Mouse (Mus musculus): ENCODE data around the gene Sash3. TPM values are rescaled to one million over a fixed set of nuclear protein-coding genes. Genes with fewer than 3 reads are reported as not detected.

Gene Sash3
- polyA plus RNA-seq, 1 experiment from 2014 or later: 3.7 TPM

DNA sequence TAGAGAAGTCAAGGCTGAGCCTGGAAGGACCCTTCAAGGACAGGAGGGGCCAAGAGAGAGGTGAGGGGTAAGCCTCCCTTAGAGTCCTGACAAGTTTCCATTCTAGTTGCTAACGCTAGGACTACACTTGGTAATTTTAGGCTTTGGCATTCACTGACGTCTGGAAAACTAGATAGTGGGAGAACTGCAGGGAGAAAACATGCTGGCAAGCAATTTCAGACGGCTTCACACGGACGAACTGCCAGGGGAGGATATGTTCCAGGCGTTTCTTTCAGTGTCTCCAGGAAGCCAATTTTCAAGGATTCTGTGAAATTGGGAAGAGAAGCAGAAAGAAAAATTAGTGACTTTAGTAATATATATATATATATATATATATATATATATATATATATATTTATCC is 35.6 kb downstream of the Sash3 start:
- no peak for ATAC-seq (ENCODE audit: insufficient number of reproducible peaks, low FRiP score, low TSS enrichment, low read depth)
- no peak overlapping the region for H3K27ac ChIP-seq (replicated peaks)
- no peaks in the 10 kb centered on the region for H3K9me3 ChIP-seq (replicated peaks)
- H3K4me3 ChIP-seq (replicated peaks): no peak overlapping the region
- H3K4me1 ChIP-seq: no peaks in the 10 kb centered on the region
- no peaks in the 10 kb centered on the region for H3K36me3 ChIP-seq
- WGBS: 67% methylated on average over 6 of the region's 6 CpGs
- H3K9ac ChIP-seq: no peak overlapping the region
- H3K27me3 ChIP-seq: no peaks in the 10 kb centered on the region
- H3K4me2 ChIP-seq (replicated peaks): no peak overlapping the region

DNA sequence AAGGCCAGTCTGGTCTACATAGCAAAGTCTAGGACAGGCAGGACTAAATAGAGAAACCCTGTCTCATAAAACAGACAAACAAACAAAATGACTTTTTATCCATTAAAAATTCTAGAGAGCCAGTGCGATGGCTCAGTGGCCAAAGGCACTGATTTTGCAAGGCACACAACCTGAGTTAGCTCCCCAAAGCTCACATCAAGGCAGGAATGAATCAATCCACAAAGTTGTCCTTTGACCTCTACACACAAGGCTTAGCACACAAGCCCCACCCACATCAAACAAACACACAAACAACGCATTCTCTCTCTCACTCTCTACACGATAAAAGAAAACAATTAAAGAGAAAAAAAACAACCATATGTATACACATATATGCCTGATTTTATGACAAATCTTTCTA is 38.5 kb downstream of the Sash3 start:
- Histone ChIP-seq H3K4me3 (replicated peaks) (no peak overlapping the region), H3K9ac (no peak overlapping the region), H3K4me2 (replicated peaks) (no peak overlapping the region), H3K27me3 (no peaks in the 10 kb centered on the region), H3K4me1 (no peaks in the 10 kb centered on the region), H3K36me3 (no peaks in the 10 kb centered on the region), H3K9me3 (replicated peaks) (no peaks in the 10 kb centered on the region), H3K27ac (replicated peaks) (no peak overlapping the region)
- 86% methylated on average over 3 of the region's 3 CpGs for WGBS
- ATAC-seq (ENCODE audit: insufficient number of reproducible peaks, low FRiP score, low TSS enrichment, low read depth): no peak

DNA sequence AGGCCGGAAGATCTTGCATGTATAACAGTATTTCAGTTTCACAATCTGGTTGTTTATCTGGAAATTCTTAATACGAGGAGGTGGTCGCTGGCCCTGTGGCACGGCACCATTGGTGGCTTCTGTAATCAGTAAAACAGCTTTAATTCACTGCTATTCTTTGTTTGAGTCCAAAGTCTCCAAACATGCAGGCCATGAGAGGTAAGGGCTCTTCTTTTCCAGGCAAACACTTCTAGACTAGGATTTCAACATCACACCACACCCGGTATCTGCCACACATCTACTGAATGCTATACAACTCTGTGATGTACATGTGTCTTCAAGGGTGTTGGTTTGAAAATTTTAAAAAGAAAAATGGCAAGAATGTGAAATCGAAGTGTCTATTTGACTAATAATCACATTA is 45.0 kb downstream of the Sash3 start:
- no peak for ATAC-seq (ENCODE audit: insufficient number of reproducible peaks, low FRiP score, low TSS enrichment, low read depth)
- Histone ChIP-seq H3K9me3 (replicated peaks) (no peaks in the 10 kb centered on the region), H3K4me2 (replicated peaks) (no peak overlapping the region), H3K27ac (replicated peaks) (no peak overlapping the region), H3K9ac (no peak overlapping the region), H3K4me1 (no peaks in the 10 kb centered on the region), H3K27me3 (no peaks in the 10 kb centered on the region), H3K36me3 (0 out of 2 replicates have a peak, but pooled peaks cover 5% of the 10 kb centered on the region), H3K4me3 (replicated peaks) (no peak overlapping the region)
- WGBS: 88% methylated on average over 6 of the region's 6 CpGs

DNA sequence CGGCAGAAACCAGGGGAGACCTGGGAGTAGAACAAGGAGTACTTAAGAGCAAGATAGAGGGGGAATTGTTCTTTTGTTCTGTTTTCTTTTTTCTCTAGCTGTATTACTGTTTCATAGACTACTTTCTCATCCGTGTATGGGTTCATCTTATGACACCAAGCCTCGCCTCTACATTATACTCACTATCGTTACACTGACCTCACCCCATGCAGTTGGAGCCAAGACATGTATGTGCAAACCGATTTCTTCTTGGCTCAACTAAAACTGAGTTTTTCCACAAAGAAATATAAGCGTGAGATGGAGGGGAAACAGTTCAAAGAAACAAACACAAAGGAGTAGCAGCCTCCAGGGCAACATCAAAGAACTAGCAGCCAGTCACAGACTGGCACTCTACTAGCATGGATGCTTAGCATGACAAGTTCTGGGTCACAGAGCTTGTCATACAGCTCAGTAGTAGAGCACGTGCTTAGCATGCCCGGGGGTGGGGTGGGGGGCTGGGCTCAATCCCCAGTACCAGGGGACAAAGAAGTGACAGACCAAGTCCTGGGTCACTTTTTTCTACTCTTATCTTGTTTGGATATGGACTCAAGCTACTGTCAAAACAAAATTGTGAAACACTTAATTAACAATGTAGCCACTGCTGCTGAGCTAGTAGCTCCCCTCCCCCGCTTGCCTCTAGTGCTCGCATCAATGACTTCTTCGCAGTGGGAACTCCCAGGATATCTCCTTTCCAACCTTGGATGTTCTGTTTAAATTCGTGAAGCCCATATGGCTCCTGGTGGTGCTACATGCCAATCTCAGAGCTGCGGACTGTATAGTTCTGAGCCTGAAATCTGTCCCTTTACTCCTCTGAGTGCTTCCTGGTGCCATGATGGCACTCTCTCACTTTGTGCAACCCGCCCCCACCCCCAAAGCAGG is 47.3 kb downstream of the Sash3 start:
- H3K9ac ChIP-seq: no peak overlapping the region
- no peak overlapping the region for H3K4me3 ChIP-seq (replicated peaks)
- H3K36me3 ChIP-seq: 0 out of 2 replicates have a peak, but pooled peaks cover 5% of the 10 kb centered on the region
- 72% methylated on average over 14 of the region's 14 CpGs for WGBS
- H3K4me2 ChIP-seq (replicated peaks): no peak overlapping the region
- no peaks in the 10 kb centered on the region for H3K9me3 ChIP-seq (replicated peaks)
- no peak overlapping the region for H3K27ac ChIP-seq (replicated peaks)
- ATAC-seq (ENCODE audit: insufficient number of reproducible peaks, low FRiP score, low TSS enrichment, low read depth): no peak
- H3K4me1 ChIP-seq: no peaks in the 10 kb centered on the region
- H3K27me3 ChIP-seq: no peaks in the 10 kb centered on the region

DNA sequence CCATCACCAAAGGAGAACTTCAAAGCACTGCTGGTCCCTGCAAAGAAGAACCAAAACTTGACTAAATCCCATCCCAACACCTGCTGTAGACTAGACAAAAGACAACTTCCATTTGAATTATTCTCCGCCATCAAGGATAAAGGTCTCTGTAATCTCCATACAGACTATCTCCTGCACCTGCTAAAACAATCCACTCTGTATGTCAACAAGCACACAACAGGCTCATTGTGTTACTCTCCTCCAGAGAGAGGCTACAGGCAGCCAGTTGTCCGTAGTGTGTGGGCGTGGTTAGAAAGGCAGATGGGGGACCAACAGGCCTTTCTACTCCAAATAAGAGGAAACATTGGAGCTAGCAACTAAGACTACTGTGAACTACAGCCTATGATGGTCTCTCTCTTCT is 51.6 kb downstream of the Sash3 start:
- no peaks in the 10 kb centered on the region for H3K4me1 ChIP-seq
- 77% methylated on average over 3 of the region's 3 CpGs for WGBS
- ATAC-seq (ENCODE audit: insufficient number of reproducible peaks, low FRiP score, low TSS enrichment, low read depth): no peak
- no peak overlapping the region for H3K4me2 ChIP-seq (replicated peaks)
- no peaks in the 10 kb centered on the region for H3K36me3 ChIP-seq
- H3K27ac ChIP-seq (replicated peaks): no peak overlapping the region
- no peaks in the 10 kb centered on the region for H3K27me3 ChIP-seq
- H3K9me3 ChIP-seq (replicated peaks): no peaks in the 10 kb centered on the region
- H3K9ac ChIP-seq: no peak overlapping the region
- H3K4me3 ChIP-seq (replicated peaks): no peak overlapping the region

DNA sequence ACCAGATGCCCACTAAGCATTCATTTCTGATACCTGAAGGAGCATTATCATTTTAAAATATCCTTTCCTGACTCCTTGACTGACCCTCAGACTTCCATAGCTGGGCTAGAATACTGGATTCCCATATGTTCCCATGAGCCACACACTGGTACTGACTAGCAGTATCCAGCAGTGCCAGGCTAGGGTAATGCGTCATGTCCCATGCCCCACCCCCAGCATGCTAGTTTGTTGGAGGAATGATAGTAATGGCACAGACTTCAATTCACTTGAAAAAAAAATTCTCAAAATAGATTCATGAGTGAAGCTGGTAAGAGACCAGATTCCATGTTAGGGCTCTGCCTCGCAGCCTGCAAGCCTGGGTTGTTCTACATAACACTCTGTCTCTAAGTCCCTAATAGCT is 52.8 kb downstream of the Sash3 start:
- Histone ChIP-seq H3K27me3 (no peaks in the 10 kb centered on the region), H3K4me1 (no peaks in the 10 kb centered on the region), H3K9me3 (replicated peaks) (no peaks in the 10 kb centered on the region), H3K36me3 (no peaks in the 10 kb centered on the region), H3K4me2 (replicated peaks) (no peak overlapping the region), H3K9ac (no peak overlapping the region), H3K4me3 (replicated peaks) (no peak overlapping the region), H3K27ac (replicated peaks) (no peak overlapping the region)
- ATAC-seq (ENCODE audit: insufficient number of reproducible peaks, low FRiP score, low TSS enrichment, low read depth): no peak
- 94% methylated on average over 2 of the region's 2 CpGs for WGBS

DNA sequence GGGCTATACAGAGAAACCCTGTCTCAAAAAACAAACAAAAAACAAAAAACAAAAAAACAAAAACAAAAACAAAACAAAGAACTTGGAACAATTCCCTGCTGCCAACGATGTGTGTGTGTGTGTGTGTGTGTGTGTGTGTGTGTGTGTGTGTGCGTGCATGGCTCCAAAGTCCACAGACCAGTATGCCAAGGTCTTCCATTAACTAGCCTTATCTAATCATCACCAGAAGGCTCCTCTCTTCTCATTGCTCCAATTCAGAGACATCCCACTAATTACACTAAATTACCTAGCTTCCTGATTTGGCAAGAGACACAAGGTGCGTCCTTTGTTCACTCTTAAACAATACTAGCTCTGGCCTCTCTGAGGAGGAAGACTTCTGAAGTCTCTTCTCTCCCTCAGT is 54.5 kb downstream of the Sash3 start:
- no peak overlapping the region for H3K4me2 ChIP-seq (replicated peaks)
- H3K4me1 ChIP-seq: no peaks in the 10 kb centered on the region
- no peaks in the 10 kb centered on the region for H3K36me3 ChIP-seq
- ATAC-seq (ENCODE audit: insufficient number of reproducible peaks, low FRiP score, low TSS enrichment, low read depth): no peak
- WGBS: 74% methylated on average over 3 of the region's 3 CpGs
- H3K27me3 ChIP-seq: no peaks in the 10 kb centered on the region
- H3K4me3 ChIP-seq (replicated peaks): no peak overlapping the region
- no peak overlapping the region for H3K9ac ChIP-seq
- H3K9me3 ChIP-seq (replicated peaks): no peaks in the 10 kb centered on the region
- no peak overlapping the region for H3K27ac ChIP-seq (replicated peaks)

DNA sequence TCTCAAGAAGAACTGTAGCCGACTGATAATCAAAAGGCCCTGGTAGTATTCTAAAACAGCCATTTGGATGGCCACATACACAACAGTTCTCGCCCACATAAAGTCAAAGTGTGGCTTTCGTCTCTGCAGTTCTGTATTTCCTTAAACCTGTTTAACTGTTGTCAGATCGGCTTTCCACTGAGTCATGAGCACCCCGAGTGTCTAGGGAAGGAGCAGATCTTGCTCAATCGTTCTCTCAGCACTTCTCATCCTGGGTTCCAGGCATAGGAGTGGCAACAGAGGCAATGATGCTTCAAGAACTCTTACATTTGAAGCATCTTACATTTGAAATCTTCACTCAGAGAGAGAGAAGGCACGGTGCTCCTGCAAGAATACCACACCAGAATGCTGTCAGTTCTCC is 55.7 kb downstream of the Sash3 start:
- no peaks in the 10 kb centered on the region for H3K9me3 ChIP-seq (replicated peaks)
- 77% methylated on average over 7 of the region's 7 CpGs for WGBS
- no peak overlapping the region for H3K4me3 ChIP-seq (replicated peaks)
- H3K27me3 ChIP-seq: no peaks in the 10 kb centered on the region
- no peak overlapping the region for H3K9ac ChIP-seq
- H3K4me1 ChIP-seq: no peaks in the 10 kb centered on the region
- no peak overlapping the region for H3K27ac ChIP-seq (replicated peaks)
- ATAC-seq (ENCODE audit: insufficient number of reproducible peaks, low FRiP score, low TSS enrichment, low read depth): no peak
- no peaks in the 10 kb centered on the region for H3K36me3 ChIP-seq
- no peak overlapping the region for H3K4me2 ChIP-seq (replicated peaks)

DNA sequence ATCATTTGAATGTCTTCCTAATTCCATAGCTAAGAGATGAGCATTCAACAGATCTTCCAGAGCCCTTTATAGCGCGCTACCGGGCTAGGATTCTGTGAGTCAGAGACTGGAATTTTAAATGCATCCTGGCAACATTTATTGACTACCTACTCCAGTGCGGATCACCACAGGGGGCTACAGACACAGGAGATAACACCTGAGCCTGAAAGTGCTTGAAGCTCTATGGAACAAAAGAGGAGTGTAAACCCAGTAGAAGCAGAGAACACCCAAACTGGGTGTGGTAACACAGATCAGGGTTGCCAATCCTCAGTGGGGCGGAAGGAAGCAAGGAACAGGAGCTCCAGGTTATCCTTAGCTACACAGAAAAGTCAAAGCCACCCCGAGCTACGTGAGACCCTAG is 56.2 kb downstream of the Sash3 start:
- Histone ChIP-seq H3K27me3 (no peaks in the 10 kb centered on the region), H3K9me3 (replicated peaks) (no peaks in the 10 kb centered on the region), H3K9ac (no peak overlapping the region), H3K4me1 (0 out of 2 replicates have a peak, but pooled peaks cover 1% of the 10 kb centered on the region), H3K27ac (replicated peaks) (no peak overlapping the region), H3K36me3 (no peaks in the 10 kb centered on the region), H3K4me2 (replicated peaks) (no peak overlapping the region), H3K4me3 (replicated peaks) (no peak overlapping the region)
- WGBS: 89% methylated on average over 7 of the region's 7 CpGs
- no peak for ATAC-seq (ENCODE audit: insufficient number of reproducible peaks, low FRiP score, low TSS enrichment, low read depth)

DNA sequence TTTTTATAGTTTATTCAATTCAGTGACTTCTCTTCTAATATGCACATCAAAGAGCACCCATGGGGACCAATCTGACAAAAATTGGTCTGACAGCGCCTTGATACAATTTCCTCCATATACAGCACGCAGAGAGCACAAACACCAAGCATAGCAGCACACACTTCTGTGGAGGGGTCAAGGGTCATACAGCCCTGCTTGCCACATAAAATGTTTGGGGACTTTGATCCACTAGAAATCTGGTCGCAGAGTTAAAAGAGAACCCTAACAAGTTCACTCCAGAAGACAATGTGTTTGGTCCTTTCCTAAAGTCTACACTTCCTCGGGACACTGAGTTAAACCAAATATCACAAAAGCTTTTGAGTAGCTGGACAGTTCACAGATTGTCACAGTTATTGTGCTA is 56.8 kb downstream of the Sash3 start:
- no peak overlapping the region for H3K4me2 ChIP-seq (replicated peaks)
- no peak overlapping the region for H3K9ac ChIP-seq
- no peaks in the 10 kb centered on the region for H3K27me3 ChIP-seq
- H3K9me3 ChIP-seq (replicated peaks): no peaks in the 10 kb centered on the region
- WGBS: 76% methylated on average over 4 of the region's 4 CpGs
- H3K4me1 ChIP-seq: 0 out of 2 replicates have a peak, but pooled peaks cover 4% of the 10 kb centered on the region
- no peak for ATAC-seq (ENCODE audit: insufficient number of reproducible peaks, low FRiP score, low TSS enrichment, low read depth)
- no peak overlapping the region for H3K27ac ChIP-seq (replicated peaks)
- no peak overlapping the region for H3K4me3 ChIP-seq (replicated peaks)
- no peaks in the 10 kb centered on the region for H3K36me3 ChIP-seq

DNA sequence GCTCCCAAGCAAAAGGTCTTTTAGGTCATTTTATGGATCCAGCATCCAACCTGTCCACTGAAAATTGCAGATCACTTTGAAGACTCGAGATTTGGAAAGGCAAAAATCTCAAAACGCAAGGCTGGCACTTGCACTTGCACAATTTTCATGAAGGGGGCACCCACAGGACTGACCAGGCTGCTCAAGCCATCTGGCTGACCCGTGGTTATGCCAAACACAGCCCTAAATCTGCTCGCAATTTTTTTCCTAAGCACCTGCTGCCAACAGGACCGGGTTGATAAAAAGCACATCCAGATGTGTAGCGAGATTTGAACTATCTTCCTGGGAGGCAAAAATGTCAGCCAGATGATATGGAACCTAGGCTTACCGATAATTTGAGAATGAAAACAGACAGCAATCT is 57.5 kb downstream of the Sash3 start:
- no peak for ATAC-seq (ENCODE audit: insufficient number of reproducible peaks, low FRiP score, low TSS enrichment, low read depth)
- 76% methylated on average over 7 of the region's 7 CpGs for WGBS
- Histone ChIP-seq H3K4me3 (replicated peaks) (no peak overlapping the region), H3K27me3 (no peaks in the 10 kb centered on the region), H3K4me2 (replicated peaks) (no peak overlapping the region), H3K9me3 (replicated peaks) (no peaks in the 10 kb centered on the region), H3K36me3 (no peaks in the 10 kb centered on the region), H3K4me1 (0 out of 2 replicates have a peak, but pooled peaks cover 4% of the 10 kb centered on the region), H3K27ac (replicated peaks) (no peak overlapping the region), H3K9ac (no peak overlapping the region)

DNA sequence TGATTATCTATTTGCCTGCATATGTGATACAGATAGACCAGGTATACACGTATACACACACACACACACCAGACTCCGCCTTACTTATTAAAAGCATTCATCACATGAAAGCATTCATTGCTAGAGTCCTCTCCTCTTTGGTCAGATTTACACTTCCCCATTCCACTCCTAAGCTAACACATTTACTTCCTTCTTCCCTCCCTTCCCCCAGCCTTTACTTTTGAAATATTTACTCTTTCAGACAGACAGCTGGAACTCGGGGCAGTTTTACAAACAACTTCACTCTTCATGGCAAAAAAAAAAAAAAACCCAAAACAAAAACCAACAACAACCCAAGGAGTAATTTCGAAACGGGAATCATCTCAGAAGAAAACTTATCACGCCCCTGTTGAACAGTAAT is 58.2 kb downstream of the Sash3 start:
- H3K4me2 ChIP-seq (replicated peaks): no peak overlapping the region
- no peaks in the 10 kb centered on the region for H3K9me3 ChIP-seq (replicated peaks)
- no peak for ATAC-seq (ENCODE audit: insufficient number of reproducible peaks, low FRiP score, low TSS enrichment, low read depth)
- no peaks in the 10 kb centered on the region for H3K36me3 ChIP-seq
- H3K27me3 ChIP-seq: no peaks in the 10 kb centered on the region
- no peak overlapping the region for H3K27ac ChIP-seq (replicated peaks)
- H3K9ac ChIP-seq: no peak overlapping the region
- 0 out of 2 replicates have a peak, but pooled peaks cover 4% of the 10 kb centered on the region for H3K4me1 ChIP-seq
- 73% methylated on average over 6 of the region's 6 CpGs for WGBS
- H3K4me3 ChIP-seq (replicated peaks): no peak overlapping the region
